In the genomic region with DNA sequence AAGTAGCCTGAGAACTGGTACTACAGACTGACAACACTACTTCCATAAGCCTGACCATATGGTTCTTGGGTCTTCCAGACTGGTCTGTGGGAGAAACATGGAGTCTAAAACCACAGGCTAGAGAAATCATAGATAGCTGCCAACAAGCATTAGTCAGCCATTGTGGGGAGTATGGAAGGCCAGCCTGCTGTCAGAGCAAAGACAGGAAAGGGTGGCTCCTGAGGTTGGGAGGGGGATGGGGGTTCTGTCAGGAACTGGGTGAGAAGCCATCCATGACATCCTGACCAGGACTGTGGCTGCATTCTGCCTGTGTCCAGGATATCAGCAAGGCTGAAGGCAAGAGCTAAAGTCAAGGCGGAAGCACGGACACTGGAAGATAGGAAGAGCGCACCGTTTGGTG, we compare ENCODE assay signal across 14 mouse cellular contexts.
DNase-seq lines count a peak whose midpoint lies in the region; ATAC-seq and TF ChIP-seq lines count a peak whose summit lies in the region.
"Had no signal": no experiment of that assay in that cellular context is flagged by ENCODE, and none has a peak within 500 bp of the region (broad histone marks: within the 10 kb centered on the region; RNA-seq: fewer than 3 reads in every experiment).

No protein-coding gene starts in this region.

- H3K9me3 ChIP-seq in liver, embryonic 14.5 days (ENCODE audit: control insufficient read depth, low read length) = no peaks in the 10 kb centered on the region
- no peaks in the 10 kb centered on the region for H3K9me3 ChIP-seq in limb, embryonic 10.5 days (replicated peaks)
- H3K9me3 ChIP-seq: embryonic facial prominence, embryonic 12.5 days; hindbrain, embryonic 12.5 days; lung, embryonic 15.5 days had no signal

- H3K4me2 ChIP-seq in liver, embryonic 14.5 days (ENCODE audit: low read depth) = no peak overlapping the region
- H3K4me2 ChIP-seq: embryonic facial prominence, embryonic 12.5 days; hindbrain, embryonic 12.5 days; lung, embryonic 15.5 days had no signal

- TF ChIP-seq EP300 in heart, adult 2 months (IDR thresholded peaks at IDR 0.05; ENCODE audit: insufficient read depth, low read depth, low read length) = 0 out of 2 replicates have a peak, but pooled peaks have one; percentile 13
- TF ChIP-seq EP300 in liver, embryonic 14.5 days (IDR thresholded peaks at IDR 0.05; ENCODE audit: low read depth) = no peak

- peak; percentile 47; the same call in 1 of the 2 replicates for ATAC-seq in liver, embryonic 14.5 days (ENCODE audit: insufficient read depth)
- ATAC-seq: forebrain, embryonic 14.5 days had no signal

- no peaks in the 10 kb centered on the region for H3K36me3 ChIP-seq in heart, adult 2 months (ENCODE audit: control insufficient read depth, insufficient read depth, low read length)
- no peaks in the 10 kb centered on the region for H3K36me3 ChIP-seq in liver, embryonic 14.5 days (replicated peaks; ENCODE audit: control insufficient read depth, insufficient read depth, low read depth)
- no peaks in the 10 kb centered on the region for H3K36me3 ChIP-seq in limb, embryonic 10.5 days
- H3K36me3 ChIP-seq: embryonic facial prominence, embryonic 12.5 days; hindbrain, embryonic 12.5 days; lung, embryonic 15.5 days had no signal

- no peak overlapping the region for H3K27ac ChIP-seq in heart, adult 2 months
- peak overlapping the region; percentile 68 for H3K27ac ChIP-seq in embryonic fibroblast, embryonic 13.5 days (ENCODE audit: insufficient read depth, low read length)
- no peak overlapping the region for H3K27ac ChIP-seq in liver, embryonic 14.5 days
- no peak overlapping the region for H3K27ac ChIP-seq in limb, embryonic 10.5 days
- H3K27ac ChIP-seq: embryonic facial prominence, embryonic 12.5 days; hindbrain, embryonic 12.5 days; lung, embryonic 15.5 days had no signal

- WGBS in heart, adult 2 months = 52% methylated on average over 4 of the region's 4 CpGs
- WGBS in liver, embryonic 14.5 days (ENCODE audit: insufficient replicate concordance) = 57% methylated on average over 4 of the region's 4 CpGs
- 96% methylated on average over 4 of the region's 4 CpGs for WGBS in limb, embryonic 10.5 days

- no peak overlapping the region for H3K4me3 ChIP-seq in heart, adult 2 months
- H3K4me3 ChIP-seq in embryonic fibroblast, embryonic 13.5 days (ENCODE audit: insufficient read depth, low read length) = no peak overlapping the region
- H3K4me3 ChIP-seq in liver, embryonic 14.5 days (ENCODE audit: insufficient read depth in 1 of 2, low read depth in 2 of 2, low read length in 2 of 2) = no peak overlapping the region
- no peak overlapping the region for H3K4me3 ChIP-seq in limb, embryonic 10.5 days
- H3K4me3 ChIP-seq: embryonic facial prominence, embryonic 12.5 days; hindbrain, embryonic 12.5 days; lung, embryonic 15.5 days had no signal

- TF ChIP-seq POLR2A in heart, adult 2 months (IDR thresholded peaks at IDR 0.05; ENCODE audit: insufficient read depth, low read depth, low read length) = no peak
- no peak for TF ChIP-seq POLR2A in embryonic fibroblast, embryonic 13.5 days (IDR thresholded peaks at IDR 0.05; ENCODE audit: low read depth, low read length)

- H3K27me3 ChIP-seq in heart, adult 2 months (ENCODE audit: control insufficient read depth, insufficient read depth, low read length) = no peaks in the 10 kb centered on the region
- H3K27me3 ChIP-seq in liver, embryonic 14.5 days (ENCODE audit: control insufficient read depth, insufficient read depth, low read length) = no peaks in the 10 kb centered on the region
- no peaks in the 10 kb centered on the region for H3K27me3 ChIP-seq in limb, embryonic 10.5 days (ENCODE audit: low read depth, poor library complexity, severe bottlenecking)
- H3K27me3 ChIP-seq: embryonic facial prominence, embryonic 12.5 days; hindbrain, embryonic 12.5 days; lung, embryonic 15.5 days had no signal

- DNase-seq in heart, adult 2 months = peak in 1 of 2 experiments; percentile 29
- DNase-seq in heart, postnatal 36 days = no peak
- peak; percentile 96 for DNase-seq in 3T3-L1 (ENCODE audit: low read depth, low spot score)
- DNase-seq in liver, embryonic 14.5 days (ENCODE audit: low read depth in 3 of 3, low spot score in 3 of 3) = no peak
- DNase-seq in limb, embryonic 10.5 days (ENCODE audit: low spot score) = no peak
- DNase-seq in frontal cortex, postnatal 14 days (ENCODE audit: low spot score in 2 of 2) = no peak
- DNase-seq in cerebellum, adult 8-10 months = no peak
- DNase-seq: cerebellum, adult 9-10 months; thymus, postnatal 36 days had no signal

- no peak overlapping the region for H3K9ac ChIP-seq in heart, adult 2 months (ENCODE audit: low read depth, low read length)
- no peak overlapping the region for H3K9ac ChIP-seq in liver, embryonic 14.5 days (replicated peaks)
- H3K9ac ChIP-seq: embryonic facial prominence, embryonic 12.5 days; hindbrain, embryonic 12.5 days; lung, embryonic 15.5 days had no signal

- intact Hi-C loops in heart, adult 2 months (cut with DNase I) = no loop called here
- intact Hi-C loops in heart, postnatal 36 days (cut with DNase I) = loop anchor here (5.0 kb wide), 1 partner anchor 76 kb away; no protein-coding TSS in a partner anchor

- H3K4me1 ChIP-seq in heart, adult 2 months (ENCODE audit: control insufficient read depth, insufficient read depth, low read length) = peaks cover 2% of the 10 kb centered on the region
- H3K4me1 ChIP-seq in embryonic fibroblast, embryonic 13.5 days (ENCODE audit: control insufficient read depth, insufficient read depth, low read length) = peaks cover 8% of the 10 kb centered on the region; the same call in 1 of the 2 replicates
- H3K4me1 ChIP-seq in liver, embryonic 14.5 days (replicated peaks; ENCODE audit: control insufficient read depth in 2 of 2, insufficient read depth in 2 of 2, low read length in 1 of 2) = 0 out of 4 replicates have a peak, but pooled peaks cover 0 to 3% of the 10 kb centered on the region in 2 experiments
- peaks cover 20% of the 10 kb centered on the region for H3K4me1 ChIP-seq in limb, embryonic 10.5 days
- H3K4me1 ChIP-seq: embryonic facial prominence, embryonic 12.5 days had no signal

- no peaks in the 10 kb centered on the region for H3K79me2 ChIP-seq in heart, adult 2 months (replicated peaks; ENCODE audit: control insufficient read depth, insufficient read depth, low read length)

- no peak for TF ChIP-seq CTCF in heart, adult 2 months (IDR thresholded peaks at IDR 0.05)
- no peak for TF ChIP-seq CTCF in embryonic fibroblast, embryonic 13.5 days (IDR thresholded peaks at IDR 0.05; ENCODE audit: borderline replicate concordance, insufficient read depth, low read length)
- no peak for TF ChIP-seq CTCF in liver, embryonic 14.5 days (IDR thresholded peaks at IDR 0.05; ENCODE audit: low read depth)
